Mouse (Mus musculus) thymus, adult 2 months (tissue): ENCODE measurements around the gene Mthfd2.

Experiments used
- CTCF ChIP-seq: fragments of 200-500 bp; IDR thresholded peaks from 2 replicates; pipeline ENCODE4 v1.5.1; 2012; ENCODE audit warnings: mild to moderate bottlenecking, control low read depth, low read length, moderate library complexity, borderline replicate concordance; ENCODE audit not compliant: control insufficient read depth, poor library complexity, insufficient read depth; ENCODE audit errors: extremely low read depth
- POLR2A ChIP-seq: fragments of 200-500 bp; IDR thresholded peaks from 2 replicates; pipeline ENCODE4 v1.6.1; 2012; ENCODE audit warnings: mild to moderate bottlenecking, low read length, control low read depth, moderate library complexity; ENCODE audit not compliant: control insufficient read depth, poor library complexity, insufficient read depth; ENCODE audit errors: extremely low read depth

DNA sequence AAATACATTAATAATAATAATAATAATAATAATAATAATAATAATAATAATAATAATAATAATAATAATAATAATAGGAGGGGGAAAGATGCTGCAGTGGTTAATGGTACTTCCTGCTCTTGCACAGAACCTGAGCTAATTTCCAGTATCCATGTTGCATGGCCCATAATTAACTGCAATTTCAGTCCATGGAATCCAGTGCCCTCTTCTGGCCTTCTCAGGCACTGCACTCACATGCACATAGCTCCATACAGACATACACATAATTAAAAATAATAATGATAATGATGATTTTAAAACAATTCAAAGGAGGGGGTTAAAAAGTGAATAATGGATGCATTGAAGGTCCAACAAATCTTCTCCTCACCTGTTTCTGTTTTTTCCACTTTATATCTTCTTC is 60.5 kb downstream of the Mthfd2 start:
- TF ChIP-seq POLR2A (no peak), CTCF (no peak)
